1 mouse cellular context compared by ENCODE assay signal in the genomic region with DNA sequence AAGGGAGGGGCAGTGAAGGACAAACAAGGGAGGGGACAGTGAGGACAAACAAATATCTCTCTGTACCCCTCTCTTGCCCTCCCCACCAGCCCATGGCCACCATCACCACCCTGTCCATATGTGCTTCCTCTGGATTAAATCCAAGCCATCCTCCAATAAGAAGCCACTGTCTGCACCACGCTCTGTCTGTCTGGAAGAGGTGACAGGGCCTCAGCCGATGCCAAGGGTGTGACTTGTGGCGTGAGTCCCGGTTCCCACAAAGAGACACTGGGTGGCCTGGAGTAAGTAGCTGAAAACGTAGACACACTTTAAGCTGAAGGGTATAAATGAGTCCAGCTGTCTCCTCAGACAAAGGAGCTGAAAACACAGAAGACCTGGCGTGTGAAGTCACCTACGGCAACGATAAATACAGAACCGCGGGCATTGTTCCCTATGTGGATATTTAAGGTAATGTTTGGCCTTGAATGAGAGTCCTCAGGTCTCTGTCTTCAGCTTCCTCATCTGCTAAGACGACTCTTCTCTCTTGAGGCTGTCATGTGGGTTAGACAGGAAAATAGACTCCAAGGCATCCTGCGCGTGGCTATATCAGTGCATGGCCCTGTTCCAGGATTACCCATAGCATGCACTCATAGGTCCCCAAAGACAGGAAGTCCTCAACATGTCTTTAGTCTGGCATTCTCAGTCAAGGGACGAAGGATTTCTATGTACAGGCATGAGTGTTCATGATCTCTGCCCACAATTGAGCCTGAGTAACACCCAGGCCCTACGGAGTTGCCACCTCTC.
TF ChIP-seq lines count a peak whose summit lies in the region.

No protein-coding gene starts in this region.

TF ChIP-seq in MEL, 35 proteins besides CTCF, POLR2A, EP300 and RAD21:
- TF ChIP-seq RCOR1 (IDR thresholded peaks at IDR 0.05; ENCODE audit: low read depth, low read length) (no peak), NELFE (IDR thresholded peaks at IDR 0.05; ENCODE audit: low read depth, low read length) (no peak), GABPA (IDR thresholded peaks at IDR 0.05; ENCODE audit: low read depth, low read length) (no peak), MYB (IDR thresholded peaks at IDR 0.05; ENCODE audit: low read depth, low read length) (no peak), TBP (IDR thresholded peaks at IDR 0.05; ENCODE audit: low read depth, low read length) (no peak), MEF2A (IDR thresholded peaks at IDR 0.05; ENCODE audit: extremely low read depth, insufficient replicate concordance, low read depth, low read length, poor library complexity, severe bottlenecking) (no peak)
